Mouse (Mus musculus) CH12.LX (cell line): Measurements from ENCODE around the gene Cytip.
A peak's percentile ranks its signal among the peaks of the same experiment; 100 is the strongest.

Experiments used
- CTCF ChIP-seq, 2 experiments: IDR thresholded peaks in 1 of 2; conservative IDR thresholded peaks in 1 of 2; 2 replicates each; pipeline ENCODE4 v1.5.1; 2011 to 2012; ENCODE audit warnings: low read depth in 2 of 2, low read length in 2 of 2, improper control_type of control experiment in 1 of 2, inconsistent platforms in 1 of 2, mild to moderate bottlenecking in 1 of 2, moderate library complexity in 1 of 2
- KAT2A ChIP-seq: IDR thresholded peaks from 2 replicates; pipeline ENCODE4 v1.6.1; 2012; ENCODE audit warnings: low read length, improper control_type of control experiment, inconsistent platforms; ENCODE audit not compliant: insufficient replicate concordance
- MAFK ChIP-seq: IDR thresholded peaks from 2 replicates; pipeline ENCODE4 v1.6.1; 2011; ENCODE audit warnings: low read length, improper control_type of control experiment; ENCODE audit not compliant: insufficient replicate concordance
- MAX ChIP-seq: IDR thresholded peaks from 2 replicates; pipeline ENCODE4 v1.6.1; 2011; ENCODE audit warnings: low read length, improper control_type of control experiment
- MEF2A ChIP-seq: IDR thresholded peaks from 2 replicates; pipeline ENCODE4 v1.6.1; 2014; ENCODE audit warnings: low read depth, mild to moderate bottlenecking, inconsistent platforms, low read length, improper control_type of control experiment, borderline replicate concordance
- POLR2A ChIP-seq: IDR thresholded peaks from 2 replicates; pipeline ENCODE4 v1.6.1; 2011; ENCODE audit warnings: low read depth, mild to moderate bottlenecking, improper control_type of control experiment, low read length
- POLR2AphosphoS2 ChIP-seq: IDR thresholded peaks from 2 replicates; pipeline ENCODE4 v1.6.1; 2011; ENCODE audit warnings: low read depth, low read length, improper control_type of control experiment
- TCF12 ChIP-seq: IDR thresholded peaks from 2 replicates; pipeline ENCODE4 v1.6.1; 2014; ENCODE audit warnings: low read depth, mild to moderate bottlenecking, inconsistent platforms, low read length, improper control_type of control experiment

GRCm38 (mm10) chr2:58135061-58135463 is 60.3 kb downstream of the Cytip start:
- TF ChIP-seq MAX (peak; percentile 52), POLR2A (no peak), CTCF (conservative IDR thresholded peaks at IDR 0.05 in 1 of 2, IDR thresholded peaks at IDR 0.05 in 1 of 2; ENCODE audit: low read depth in 2 of 2, low read length in 2 of 2) (no peak), TCF12 (peak; percentile 90), MEF2A (peak; percentile 70), MAFK (no peak), KAT2A (no peak), POLR2AphosphoS2 (no peak)
